Mouse (Mus musculus) spleen, postnatal 4 days (tissue): Measurements from ENCODE around the gene Farp1.

Experiments
- DNase-seq, 2 experiments: peaks; one replicate each; pipeline ENCODE4 v3.0.0; 2022; ENCODE audit warnings: low spot score in 2 of 2

The Farp1 gene

GRCm38 (mm10) chr14:121145698-121146097 lies 110.7 kb downstream of the Farp1 start:
- DNase-seq: no peak

- DNase-seq: no peak
These were observed 111.2 kb downstream of the Farp1 start for GRCm38 (mm10) chr14:121146213-121146612.

GRCm38 (mm10) chr14:121147026-121147425 lies 112.0 kb downstream of the Farp1 start:
- no peak for DNase-seq

DNA sequence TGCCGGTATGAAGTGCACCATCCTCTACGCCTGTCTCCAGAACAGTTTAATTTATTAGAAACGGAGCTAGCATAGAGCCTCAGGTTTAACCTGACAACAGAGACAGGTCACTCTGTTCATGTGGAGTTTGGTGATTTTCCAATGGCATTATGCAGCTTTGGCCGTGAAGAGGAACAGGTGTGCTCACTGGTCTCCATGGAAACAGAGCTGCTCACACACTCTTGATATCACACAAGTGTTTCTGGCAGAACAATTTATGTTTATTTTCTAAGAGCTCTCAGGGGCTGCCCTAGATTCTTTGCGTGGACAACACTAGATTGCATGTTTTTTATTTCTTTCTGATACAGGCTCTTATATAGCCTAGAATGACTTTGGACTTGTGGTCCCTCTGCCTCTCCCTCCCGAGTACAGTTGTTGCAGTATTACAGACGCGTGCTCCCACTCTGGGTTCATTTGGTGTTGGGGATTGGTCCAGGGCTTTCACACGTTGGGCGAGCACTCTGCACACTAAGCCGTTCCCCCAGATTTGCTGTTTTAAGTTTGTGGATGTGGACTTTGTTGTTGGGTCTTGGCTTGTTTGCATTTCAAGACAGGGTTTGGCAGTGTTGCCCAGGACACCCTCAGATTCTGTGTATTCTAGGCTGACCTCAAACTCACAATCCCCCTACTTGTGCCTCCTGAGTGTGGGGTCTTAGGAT lies 113.2 kb downstream of the Farp1 start:
- DNase-seq: no peak

DNA sequence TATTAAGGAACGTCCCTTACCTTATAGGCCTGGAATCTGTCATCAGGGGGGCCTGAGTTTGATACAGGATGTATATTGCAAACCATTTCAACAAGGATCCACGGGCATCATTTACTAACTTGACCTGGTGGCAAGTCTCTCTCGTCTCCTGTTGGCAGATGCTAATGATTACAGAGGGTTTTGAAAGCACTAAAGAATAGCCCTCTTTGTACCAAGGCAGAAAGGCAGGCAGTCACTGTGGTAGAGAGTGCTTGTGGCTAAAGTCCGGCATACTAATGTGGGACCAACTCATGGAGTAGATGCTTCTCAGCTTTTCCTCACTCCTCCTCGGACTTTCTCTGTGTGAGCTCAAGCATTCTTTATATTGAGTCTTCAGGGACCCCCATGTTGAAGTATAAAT lies 115.0 kb downstream of the Farp1 start:
- DNase-seq: no peak

DNA sequence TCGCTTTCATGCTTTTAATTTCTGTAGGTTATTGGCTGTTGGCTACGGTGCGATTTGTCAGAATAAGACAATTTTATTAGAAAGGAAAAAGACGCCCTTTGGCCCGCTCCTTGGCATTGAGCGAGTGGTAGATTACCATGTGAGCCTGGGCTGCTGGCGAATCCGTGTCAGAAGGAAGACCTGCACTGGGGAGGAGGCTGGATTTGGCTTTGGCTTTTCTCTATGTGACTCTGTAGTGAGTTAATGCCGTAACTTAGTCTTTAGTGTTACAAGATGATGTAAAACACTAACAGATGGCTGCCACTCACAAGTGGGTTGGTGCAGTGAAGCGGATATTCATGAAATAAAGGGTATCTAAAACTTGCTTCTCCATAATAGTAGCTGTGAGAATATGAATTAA lies 116.8 kb downstream of the Farp1 start:
- DNase-seq: no peak

DNA sequence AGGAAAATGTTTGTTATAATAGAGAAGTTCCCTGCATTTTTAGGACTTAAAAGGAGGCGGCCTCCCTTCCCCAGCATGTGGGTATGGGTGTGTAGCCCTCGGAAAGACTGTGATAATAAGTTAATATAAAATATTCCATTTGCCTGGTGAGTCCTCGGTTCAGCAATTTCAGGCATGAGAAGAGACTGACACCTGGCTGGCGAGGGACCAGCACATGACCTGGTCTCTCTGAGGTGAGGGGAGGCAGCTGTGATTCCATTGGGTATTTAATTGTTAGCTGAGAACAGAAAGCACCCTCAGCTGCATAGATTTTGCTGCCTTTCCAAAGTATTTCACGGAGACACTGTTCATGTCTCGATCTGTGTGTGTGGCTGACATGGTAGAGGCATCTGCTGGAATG lies 117.8 kb downstream of the Farp1 start:
- DNase-seq: no peak

DNA sequence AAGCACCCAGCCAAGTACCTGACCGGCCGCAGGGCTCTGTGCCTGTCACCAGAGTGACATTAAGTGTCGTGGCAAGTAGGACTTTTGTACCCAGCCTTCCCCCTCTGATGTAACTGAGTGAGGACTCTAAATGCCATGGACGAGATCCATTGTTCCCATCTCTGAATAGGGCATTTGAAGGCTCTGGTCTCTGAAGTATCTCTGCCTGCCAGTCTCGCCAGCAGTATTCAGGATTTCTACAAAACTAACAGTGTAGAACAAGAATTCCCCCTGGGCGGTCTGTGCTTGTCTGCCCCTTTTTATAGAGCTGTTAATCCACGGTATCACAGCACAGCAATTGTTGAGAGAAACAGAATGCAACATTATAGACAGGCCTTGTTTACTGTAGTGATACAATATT lies 118.3 kb downstream of the Farp1 start:
- no peak for DNase-seq

GRCm38 (mm10) chr14:121155173-121155572 lies 120.2 kb downstream of the Farp1 start:
- DNase-seq: no peak

DNA sequence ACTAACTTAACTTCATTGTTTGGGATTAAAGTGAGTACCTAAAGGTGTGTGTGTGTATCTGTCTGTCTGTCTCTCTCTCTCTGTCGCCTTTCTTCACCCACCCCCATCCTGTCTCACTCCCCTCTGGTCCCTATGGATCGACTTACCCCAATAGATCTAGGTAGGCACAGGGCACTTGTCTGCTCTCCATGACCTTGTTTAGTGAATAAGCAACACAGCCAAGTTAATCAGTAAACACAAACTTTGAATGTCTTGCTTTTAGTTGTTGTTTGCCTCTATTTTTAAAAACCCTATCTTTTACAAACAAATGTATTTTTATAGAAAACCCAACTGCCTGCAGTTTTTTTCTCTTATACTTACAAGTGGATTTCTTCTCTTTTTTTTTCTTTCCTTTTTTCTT lies 123.6 kb downstream of the Farp1 start:
- DNase-seq: no peak

GRCm38 (mm10) chr14:121162822-121163221 lies 127.8 kb downstream of the Farp1 start:
- no peak for DNase-seq

DNA sequence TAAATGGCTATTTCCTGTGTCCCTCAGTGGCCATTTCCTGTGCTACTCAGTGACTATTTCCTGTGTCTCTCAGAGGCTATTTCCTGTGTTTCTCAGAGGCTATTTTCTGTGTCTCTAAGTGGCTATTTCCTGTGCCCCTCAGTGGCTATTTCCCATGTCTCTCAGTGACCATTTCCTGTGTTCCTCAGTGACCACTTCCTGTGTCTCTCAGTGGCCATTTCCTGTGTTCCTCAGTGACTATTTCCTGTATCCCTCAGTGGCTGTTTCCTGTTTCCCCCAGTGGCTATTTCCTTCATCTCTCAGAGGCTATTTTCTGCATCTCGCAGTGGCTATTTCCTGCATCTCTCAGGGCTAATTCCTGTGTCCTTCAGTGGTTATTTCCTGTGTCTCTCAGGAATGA lies 129.9 kb downstream of the Farp1 start:
- no peak for DNase-seq

DNA sequence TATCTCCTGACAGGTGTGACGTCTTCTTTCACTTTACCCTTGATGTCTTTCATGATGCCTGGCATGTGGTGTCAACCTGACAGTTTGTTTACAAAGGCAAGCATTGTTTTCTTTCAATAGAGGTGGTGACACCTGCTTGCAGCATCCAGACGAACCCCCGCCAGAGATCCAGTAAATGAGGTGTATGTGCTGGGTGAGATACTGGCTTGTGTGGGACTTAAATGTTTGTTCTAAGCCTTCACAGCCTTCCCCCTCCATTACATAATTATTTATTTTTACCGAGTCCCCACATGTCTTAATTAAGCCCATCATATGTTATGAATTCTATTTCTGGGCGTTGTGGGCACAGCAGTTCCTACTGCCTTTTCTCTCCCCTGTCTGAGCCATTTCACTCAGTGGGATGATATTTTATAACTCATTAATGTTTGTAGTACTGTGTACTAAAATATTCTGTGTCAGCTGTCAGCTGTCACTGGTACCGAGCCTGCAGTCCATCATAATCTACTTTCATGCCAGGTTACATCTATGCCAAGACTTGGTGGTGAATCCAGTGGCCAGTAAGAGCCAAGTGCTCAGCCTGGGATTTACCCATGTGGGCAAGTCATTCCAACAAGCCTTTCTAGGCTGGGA lies 130.5 kb downstream of the Farp1 start:
- no peak for DNase-seq

GRCm38 (mm10) chr14:121166038-121166436 lies 131.0 kb downstream of the Farp1 start:
- no peak for DNase-seq

GRCm38 (mm10) chr14:121168716-121169115 lies 133.7 kb downstream of the Farp1 start:
- DNase-seq: no peak

DNA sequence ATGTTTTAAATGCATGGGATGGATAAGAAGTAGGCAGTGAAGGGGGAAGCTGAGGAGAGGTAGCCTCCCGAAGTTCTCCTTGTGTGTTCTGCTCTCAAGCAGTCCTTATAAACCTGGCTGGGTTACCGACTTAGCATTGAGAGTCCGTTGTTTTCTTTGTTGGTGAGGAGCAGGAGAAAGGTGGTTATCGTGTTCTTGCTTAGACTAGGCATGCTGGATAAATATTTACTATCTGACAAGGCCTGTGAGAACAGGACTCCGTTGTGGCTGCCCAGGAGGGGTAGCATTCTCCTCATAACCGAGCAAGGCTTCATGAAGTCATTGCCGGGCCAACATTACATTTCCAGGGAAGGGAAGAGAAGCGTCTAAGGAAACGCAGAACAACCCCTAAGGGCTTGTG lies 135.3 kb downstream of the Farp1 start:
- DNase-seq: no peak

- no peak for DNase-seq
These were observed 137.4 kb downstream of the Farp1 start for GRCm38 (mm10) chr14:121172065-121173036.

DNA sequence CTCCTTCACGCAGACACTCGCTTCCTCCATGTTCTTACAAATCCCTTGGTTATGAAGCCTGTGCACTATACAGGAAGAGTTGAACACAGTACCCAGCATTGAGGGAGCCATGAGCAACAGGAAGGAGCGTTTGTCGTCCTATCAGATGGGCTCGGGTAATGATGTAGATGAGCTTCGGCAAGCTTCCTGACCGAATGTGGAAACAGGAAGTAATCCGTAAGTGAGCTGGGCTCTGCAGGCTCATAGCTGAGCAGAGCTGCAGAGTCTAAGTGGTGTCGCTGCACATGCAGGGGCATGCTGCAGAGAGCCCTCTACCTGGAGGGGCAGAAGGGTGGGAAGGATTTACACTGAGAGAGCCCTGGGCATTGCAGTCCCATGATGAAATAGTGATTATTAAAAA lies 140.4 kb downstream of the Farp1 start:
- no peak for DNase-seq

DNA sequence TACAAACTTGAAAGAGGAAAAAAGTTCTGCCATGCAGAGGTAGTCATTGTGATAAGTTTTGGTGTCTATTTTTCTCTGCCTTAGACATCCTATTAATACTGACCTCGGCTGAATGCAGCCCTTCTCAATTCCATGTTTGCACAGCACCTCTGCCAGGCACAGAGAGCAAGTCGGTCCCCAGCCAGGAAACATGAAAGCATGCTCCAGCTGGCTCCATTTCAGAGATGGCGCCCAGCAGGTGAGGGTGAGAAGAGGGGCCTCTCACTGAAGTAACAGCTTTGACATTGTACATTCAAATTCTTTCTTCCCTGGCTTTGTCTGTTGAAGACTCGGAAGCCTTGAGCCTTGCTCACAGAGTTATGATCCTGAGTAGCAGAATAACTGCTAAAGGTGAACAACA lies 140.9 kb downstream of the Farp1 start:
- DNase-seq: no peak

DNA sequence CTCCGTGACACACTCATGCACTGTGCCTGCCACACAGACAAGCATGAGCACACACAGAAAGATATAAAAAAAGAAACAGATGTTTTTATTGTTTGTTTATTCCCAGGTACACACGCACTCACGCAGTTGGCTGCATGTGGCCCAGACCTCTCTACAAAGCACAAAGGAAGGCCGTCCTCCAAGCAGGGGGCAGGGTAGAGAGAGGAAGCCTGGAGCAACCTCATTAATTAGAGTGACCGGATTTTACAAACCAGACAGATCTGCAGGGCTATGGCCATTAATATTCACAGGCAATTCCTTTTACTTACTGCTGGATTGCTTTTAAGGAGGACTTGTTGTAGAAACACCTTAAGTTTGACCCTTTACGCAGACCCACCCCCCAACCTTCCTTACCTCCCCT lies 142.9 kb downstream of the Farp1 start:
- no peak for DNase-seq

DNA sequence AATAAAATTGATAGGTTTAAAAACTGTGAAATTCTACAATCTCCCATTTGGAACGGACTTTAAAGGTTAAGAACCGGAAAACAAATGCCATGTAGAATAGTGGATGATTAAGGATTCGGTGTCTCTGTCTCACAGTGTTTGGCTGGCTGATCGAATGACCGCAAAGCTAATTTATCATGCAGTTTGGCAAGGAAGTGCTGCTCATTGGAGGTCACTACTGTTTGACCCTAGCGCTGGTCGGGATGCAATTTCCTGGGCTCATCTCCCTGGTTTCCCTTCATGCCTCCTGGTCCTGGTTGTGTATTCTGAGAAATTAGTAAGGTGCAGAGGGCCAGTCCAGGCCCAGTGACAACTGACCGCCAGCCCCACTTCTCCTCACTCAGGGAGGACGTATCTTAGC lies 145.6 kb downstream of the Farp1 start:
- no peak for DNase-seq

DNA sequence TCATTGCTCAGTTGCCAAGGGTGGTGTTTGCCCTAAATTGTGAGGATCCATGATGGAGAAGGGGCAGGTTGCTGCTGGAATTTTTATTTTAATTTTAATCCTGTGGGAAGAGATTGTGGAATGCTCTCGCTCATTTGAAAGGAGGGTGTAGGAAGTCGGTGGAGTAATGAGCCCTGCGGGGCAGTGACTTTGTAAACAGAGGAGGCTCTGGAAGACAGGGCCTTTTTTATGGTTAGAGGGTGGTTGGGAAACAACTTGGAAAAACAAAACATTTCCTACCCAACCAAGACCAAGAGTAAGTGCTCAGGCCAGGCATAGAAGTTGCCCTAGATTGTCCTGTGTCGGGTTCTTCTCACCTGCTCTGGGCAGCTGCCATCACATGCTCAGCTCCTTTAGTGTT lies 146.8 kb downstream of the Farp1 start:
- no peak for DNase-seq

DNA sequence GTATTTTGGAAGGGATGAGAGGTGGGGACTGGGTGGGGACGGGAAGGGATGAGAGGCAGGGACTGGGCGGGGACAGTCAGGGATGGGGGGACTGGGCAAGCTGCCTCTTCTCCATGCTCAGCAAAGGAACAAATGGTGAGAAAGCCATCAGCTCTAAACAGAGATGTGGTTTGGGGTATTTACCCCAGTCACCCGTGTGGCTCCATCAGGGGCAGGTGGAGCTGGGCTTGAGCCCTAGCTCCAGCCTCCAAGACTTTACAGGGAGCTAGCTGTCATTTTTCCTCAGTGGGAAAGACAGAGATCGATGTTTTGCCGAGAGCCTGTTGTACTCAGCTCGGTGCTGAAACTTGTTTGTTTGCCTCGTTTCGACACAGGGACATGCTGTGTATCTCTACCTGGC lies 148.0 kb downstream of the Farp1 start:
- DNase-seq: no peak
